Mouse (Mus musculus): ENCODE data around the gene Veph1. TPM values are rescaled to one million over a fixed set of nuclear protein-coding genes. Genes with fewer than 3 reads are reported as not detected.

The Veph1 gene
- polyA plus RNA-seq, 1 experiment from 2014 or later: 18.7 TPM

GRCm38 (mm10) chr3:66219655-66220191, 76.9 kb downstream of the Veph1 start, which contains the start of gene Ptx3:
Gene Ptx3, plus strand, starts transcription at chr3:66219910.
- no peaks in the 10 kb centered on the region for H3K36me3 ChIP-seq
- under 1% methylated on average over 20 of the region's 20 CpGs for WGBS
- peak within 1 kb of the TSS; percentile 36 for H3K27ac ChIP-seq (replicated peaks)
- no peaks in the 10 kb centered on the region for H3K9me3 ChIP-seq
- peaks cover 12% of the 10 kb centered on the region for H3K4me1 ChIP-seq
- peak within 1 kb of the TSS; percentile 61 for H3K4me3 ChIP-seq
- peak within 1 kb of the TSS; percentile 67 for H3K9ac ChIP-seq (replicated peaks)
- ATAC-seq (ENCODE audit: low FRiP score, low read depth): peak; percentile 28; the same call in 1 of the 2 replicates
- peaks cover 23% of the 10 kb centered on the region for H3K27me3 ChIP-seq
- H3K4me2 ChIP-seq (replicated peaks): peak within 1 kb of the TSS; percentile 90

DNA sequence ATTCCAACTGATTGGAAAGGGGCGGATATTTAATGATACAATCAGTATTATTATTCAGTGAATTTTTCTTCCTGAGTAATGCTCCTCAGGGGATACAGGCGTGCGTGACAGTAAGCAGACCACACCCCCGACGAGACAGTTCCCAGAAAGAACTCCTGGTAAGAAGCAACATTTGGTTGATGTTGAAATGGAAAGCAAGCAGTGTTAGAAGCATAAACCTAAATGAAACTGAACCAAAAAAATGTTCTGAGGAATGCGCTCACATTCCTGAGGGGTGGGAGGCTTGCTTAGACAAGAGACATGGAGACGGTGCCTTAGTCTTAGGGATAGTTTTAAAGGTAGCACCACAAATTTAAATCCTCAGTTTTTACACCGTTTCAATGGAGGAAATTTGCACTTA, 80.9 kb downstream of the Veph1 start:
- H3K9ac ChIP-seq (replicated peaks): no peak overlapping the region
- peaks cover 12% of the 10 kb centered on the region for H3K27me3 ChIP-seq
- no peak overlapping the region for H3K4me2 ChIP-seq (replicated peaks)
- no peak for ATAC-seq (ENCODE audit: low FRiP score, low read depth)
- H3K27ac ChIP-seq (replicated peaks): no peak overlapping the region
- H3K4me3 ChIP-seq: no peak overlapping the region
- no peaks in the 10 kb centered on the region for H3K36me3 ChIP-seq
- 73% methylated on average over 8 of the region's 8 CpGs for WGBS
- no peaks in the 10 kb centered on the region for H3K4me1 ChIP-seq
- no peaks in the 10 kb centered on the region for H3K9me3 ChIP-seq

GRCm38 (mm10) chr3:66213524-66213923, 83.1 kb downstream of the Veph1 start:
- no peak overlapping the region for H3K4me3 ChIP-seq
- WGBS: 93% methylated on average over 1 of the region's 1 CpGs
- no peak overlapping the region for H3K4me2 ChIP-seq (replicated peaks)
- no peaks in the 10 kb centered on the region for H3K36me3 ChIP-seq
- no peak overlapping the region for H3K9ac ChIP-seq (replicated peaks)
- H3K27me3 ChIP-seq: no peaks in the 10 kb centered on the region
- no peak overlapping the region for H3K27ac ChIP-seq (replicated peaks)
- no peaks in the 10 kb centered on the region for H3K4me1 ChIP-seq
- ATAC-seq (ENCODE audit: low FRiP score, low read depth): no peak
- H3K9me3 ChIP-seq: no peaks in the 10 kb centered on the region

DNA sequence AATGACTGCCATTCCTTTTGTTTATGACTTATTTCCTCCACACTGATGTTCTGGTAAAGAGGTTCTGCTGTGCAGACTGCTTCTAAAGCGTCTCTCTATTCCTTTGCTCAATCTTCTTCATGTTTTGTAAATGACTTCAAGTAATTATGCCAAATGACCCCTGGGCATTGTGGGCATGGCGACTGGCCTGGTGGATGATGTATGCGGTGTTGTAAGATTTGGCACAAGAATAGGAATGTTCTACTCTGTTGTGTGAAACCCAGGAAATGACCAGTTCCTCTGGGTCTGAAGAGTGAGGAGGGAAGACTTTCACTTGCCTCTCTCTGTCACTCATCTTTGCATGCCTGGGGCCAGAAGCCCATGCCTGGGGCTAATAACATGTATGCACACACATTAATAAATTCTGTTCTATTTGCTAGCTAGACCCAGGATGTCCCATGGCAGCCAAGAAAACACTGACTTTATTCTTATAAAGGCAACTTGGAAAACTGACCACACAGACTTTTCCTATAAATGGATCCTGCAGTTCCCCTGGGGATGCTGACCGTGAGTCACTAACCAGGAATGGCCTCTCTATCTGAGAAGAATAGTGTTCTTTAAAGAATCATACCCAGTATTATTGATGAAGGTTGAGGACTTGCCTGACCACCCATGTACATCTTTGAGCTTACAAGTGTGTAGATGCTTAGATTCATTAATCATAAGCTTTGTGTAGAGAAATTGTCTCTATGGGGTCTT, 87.6 kb downstream of the Veph1 start:
- H3K27me3 ChIP-seq: no peaks in the 10 kb centered on the region
- no peaks in the 10 kb centered on the region for H3K36me3 ChIP-seq
- H3K4me1 ChIP-seq: no peaks in the 10 kb centered on the region
- no peak for ATAC-seq (ENCODE audit: low FRiP score, low read depth)
- no peaks in the 10 kb centered on the region for H3K9me3 ChIP-seq
- H3K4me2 ChIP-seq (replicated peaks): no peak overlapping the region
- no peak overlapping the region for H3K9ac ChIP-seq (replicated peaks)
- WGBS: 78% methylated on average over 4 of the region's 4 CpGs
- H3K27ac ChIP-seq (replicated peaks): no peak overlapping the region
- no peak overlapping the region for H3K4me3 ChIP-seq

GRCm38 (mm10) chr3:66193910-66194562, 102.6 kb downstream of the Veph1 start:
- Histone ChIP-seq H3K36me3 (no peaks in the 10 kb centered on the region), H3K4me1 (peaks cover 3% of the 10 kb centered on the region; the same call in 1 of the 2 replicates), H3K9me3 (no peaks in the 10 kb centered on the region), H3K27ac (replicated peaks) (no peak overlapping the region), H3K27me3 (no peaks in the 10 kb centered on the region), H3K4me3 (no peak overlapping the region), H3K9ac (replicated peaks) (no peak overlapping the region), H3K4me2 (replicated peaks) (no peak overlapping the region)
- WGBS: 62% methylated on average over 3 of the region's 3 CpGs
- ATAC-seq (ENCODE audit: low FRiP score, low read depth): no peak

DNA sequence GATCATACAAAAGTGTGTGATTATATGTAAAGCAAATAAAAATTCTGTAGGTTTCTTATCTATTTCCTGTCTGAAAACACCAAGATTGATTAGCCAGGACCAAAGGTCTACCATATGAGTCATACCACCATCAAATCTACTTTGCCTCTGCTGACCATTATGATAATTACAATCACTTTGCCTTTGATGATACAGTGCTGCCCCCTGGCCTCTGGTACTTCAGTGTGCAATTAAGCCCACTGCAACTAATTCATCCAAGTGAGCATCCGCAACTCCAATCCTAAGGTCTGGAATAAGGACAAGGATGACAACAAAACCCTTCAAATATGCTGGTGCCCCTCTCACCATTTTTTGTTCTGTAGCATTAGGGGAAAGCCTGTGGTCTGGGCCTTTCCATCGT, 117.0 kb downstream of the Veph1 start:
- no peak overlapping the region for H3K27ac ChIP-seq (replicated peaks)
- 64% methylated on average over 2 of the region's 2 CpGs for WGBS
- no peak for ATAC-seq (ENCODE audit: low FRiP score, low read depth)

GRCm38 (mm10) chr3:66172907-66173306, 123.7 kb downstream of the Veph1 start:
- 86% methylated on average over 5 of the region's 5 CpGs for WGBS
- Histone ChIP-seq H3K27me3 (no peaks in the 10 kb centered on the region), H3K4me3 (no peak overlapping the region), H3K4me2 (replicated peaks) (no peak overlapping the region), H3K36me3 (no peaks in the 10 kb centered on the region), H3K27ac (replicated peaks) (no peak overlapping the region), H3K4me1 (no peaks in the 10 kb centered on the region), H3K9ac (replicated peaks) (no peak overlapping the region), H3K9me3 (no peaks in the 10 kb centered on the region)
- no peak for ATAC-seq (ENCODE audit: low FRiP score, low read depth)

More for the DNA sequence above, 117.0 kb downstream of the Veph1 start:
- no peaks in the 10 kb centered on the region for H3K27me3 ChIP-seq
- no peaks in the 10 kb centered on the region for H3K36me3 ChIP-seq
- no peak overlapping the region for H3K4me2 ChIP-seq (replicated peaks)
- no peaks in the 10 kb centered on the region for H3K9me3 ChIP-seq
- no peak overlapping the region for H3K4me3 ChIP-seq
- no peak overlapping the region for H3K9ac ChIP-seq (replicated peaks)
- no peaks in the 10 kb centered on the region for H3K4me1 ChIP-seq

DNA sequence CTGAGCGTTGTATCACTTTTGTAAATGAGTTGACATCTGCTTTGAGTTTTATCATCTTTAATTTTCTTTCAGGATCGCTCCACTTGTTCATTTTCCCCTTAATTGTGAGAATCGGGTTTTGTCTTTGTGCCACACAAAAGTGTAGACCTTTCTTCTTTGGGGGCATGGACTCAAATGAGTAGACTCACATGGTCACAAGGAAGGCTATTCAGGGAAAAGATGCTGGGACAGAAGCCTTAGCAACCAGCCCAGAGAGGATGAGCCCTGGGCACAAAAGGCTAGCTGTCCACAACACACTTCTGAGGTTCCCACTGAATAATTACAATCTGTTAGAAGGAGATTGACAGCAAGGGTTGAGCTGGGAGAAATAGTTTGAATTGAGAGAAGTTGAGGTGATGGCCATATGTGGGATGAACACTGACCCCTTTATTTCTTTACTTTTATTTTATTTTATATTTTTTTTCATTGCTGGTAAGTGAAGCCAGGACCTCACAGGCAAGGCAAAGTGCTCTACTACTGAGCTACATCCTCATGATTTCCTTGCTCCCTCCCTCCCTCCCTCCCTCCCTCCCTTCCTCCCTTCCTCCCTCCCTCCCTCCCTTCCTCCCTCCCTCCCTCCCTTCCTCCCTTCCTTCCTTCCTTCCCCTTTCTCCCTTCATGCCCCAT, 126.6 kb downstream of the Veph1 start:
- H3K9ac ChIP-seq (replicated peaks): no peak overlapping the region
- no peak overlapping the region for H3K27ac ChIP-seq (replicated peaks)
- no peaks in the 10 kb centered on the region for H3K36me3 ChIP-seq
- peak; percentile 56; the same call in 1 of the 2 replicates for ATAC-seq (ENCODE audit: low FRiP score, low read depth)
- H3K9me3 ChIP-seq: no peaks in the 10 kb centered on the region
- WGBS: 37% methylated on average over 3 of the region's 3 CpGs
- H3K4me2 ChIP-seq (replicated peaks): no peak overlapping the region
- no peaks in the 10 kb centered on the region for H3K4me1 ChIP-seq
- H3K27me3 ChIP-seq: no peaks in the 10 kb centered on the region
- no peak overlapping the region for H3K4me3 ChIP-seq

DNA sequence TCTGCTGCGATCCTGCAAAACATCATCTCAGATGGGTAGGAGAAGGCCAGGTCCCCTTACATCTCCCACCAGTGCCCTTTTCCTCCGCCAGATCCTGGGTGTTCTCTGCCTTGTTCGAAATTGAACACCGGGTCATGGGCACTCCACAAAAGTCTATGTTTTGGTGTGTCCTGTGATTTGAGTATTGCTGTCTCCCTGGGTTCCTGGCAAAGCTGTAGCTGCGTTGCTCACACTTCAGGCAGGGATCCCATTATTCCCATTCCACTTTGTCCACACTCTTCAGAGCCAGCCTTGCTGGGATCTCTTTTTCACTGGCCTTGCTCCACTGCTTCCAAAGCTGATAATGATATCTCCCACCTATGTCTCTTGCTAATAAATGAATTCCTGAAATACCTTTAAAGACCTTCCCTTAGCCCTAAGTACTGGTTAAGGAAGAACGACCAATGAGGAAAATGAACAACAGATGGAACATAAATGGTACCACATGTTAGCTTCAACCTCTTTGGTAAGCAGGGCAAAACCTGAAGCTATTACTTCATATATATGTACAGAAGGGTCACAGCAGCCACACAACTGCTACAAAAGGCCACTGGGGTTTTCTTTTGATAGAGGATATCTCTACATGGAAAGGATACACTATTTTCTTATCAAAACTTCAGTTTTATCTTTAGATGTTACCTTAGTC, 129.9 kb downstream of the Veph1 start:
- Histone ChIP-seq H3K36me3 (no peaks in the 10 kb centered on the region), H3K9me3 (no peaks in the 10 kb centered on the region), H3K27ac (replicated peaks) (no peak overlapping the region), H3K4me2 (replicated peaks) (no peak overlapping the region), H3K27me3 (no peaks in the 10 kb centered on the region), H3K9ac (replicated peaks) (no peak overlapping the region), H3K4me3 (no peak overlapping the region), H3K4me1 (no peaks in the 10 kb centered on the region)
- WGBS: 90% methylated on average over 6 of the region's 6 CpGs
- ATAC-seq (ENCODE audit: low FRiP score, low read depth): no peak

- Histone ChIP-seq H3K4me3 (no peak overlapping the region), H3K36me3 (no peaks in the 10 kb centered on the region), H3K27me3 (no peaks in the 10 kb centered on the region), H3K4me2 (replicated peaks) (no peak overlapping the region), H3K9ac (replicated peaks) (no peak overlapping the region), H3K9me3 (no peaks in the 10 kb centered on the region), H3K4me1 (no peaks in the 10 kb centered on the region), H3K27ac (replicated peaks) (no peak overlapping the region)
- no peak for ATAC-seq (ENCODE audit: low FRiP score, low read depth)
- 90% methylated on average over 5 of the region's 5 CpGs for WGBS
Measured at GRCm38 (mm10) chr3:66165026-66165425, 131.6 kb downstream of the Veph1 start.

DNA sequence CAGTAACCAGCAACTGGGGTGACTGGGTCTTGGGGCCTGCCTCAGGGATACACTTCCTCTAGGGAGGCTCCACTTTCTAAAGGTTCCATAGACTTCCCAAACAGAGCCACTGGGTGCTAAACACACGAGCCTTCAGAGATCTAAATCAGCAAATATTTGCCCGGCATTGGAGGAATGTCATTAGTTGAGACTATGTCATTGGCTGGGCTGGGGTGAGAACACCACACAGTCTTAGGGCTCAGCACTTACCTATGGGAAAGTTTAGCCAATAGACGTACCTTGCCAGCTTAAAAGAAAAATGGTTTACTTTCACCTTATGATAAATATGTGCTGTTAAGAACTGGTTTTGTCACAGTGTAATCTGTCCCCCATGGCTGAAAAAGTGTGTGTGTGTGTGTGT, 132.1 kb downstream of the Veph1 start:
- Histone ChIP-seq H3K27ac (replicated peaks) (no peak overlapping the region), H3K36me3 (no peaks in the 10 kb centered on the region), H3K4me2 (replicated peaks) (no peak overlapping the region), H3K9ac (replicated peaks) (no peak overlapping the region), H3K4me1 (no peaks in the 10 kb centered on the region), H3K9me3 (no peaks in the 10 kb centered on the region), H3K4me3 (no peak overlapping the region), H3K27me3 (no peaks in the 10 kb centered on the region)
- no peak for ATAC-seq (ENCODE audit: low FRiP score, low read depth)
- WGBS: 85% methylated on average over 3 of the region's 3 CpGs

Measured in midbrain, embryonic 12.5 days (tissue).